Mouse (Mus musculus) inflammation-experienced regulatory T-cells (primary cell): Measurements from ENCODE around the gene Gm30191. TPM values are rescaled to one million over a fixed set of nuclear protein-coding genes. Genes with fewer than 3 reads are reported as not detected.

Source experiments
- polyA plus RNA-seq, 2 experiments: library from polyadenylated mRNA; unstranded; fragments of 100-300 nt; shearing (Covaris generic); gene quantifications; one replicate each; pipeline ENCODE4 v1.2.1; 2017

Gm30191 gene
- not detected for polyA plus RNA-seq

GRCm38 (mm10) chr4:134246719-134247258 lies at the start of gene Gm30191:
Gm30191 (plus strand) TSS chr4:134246935.

DNA sequence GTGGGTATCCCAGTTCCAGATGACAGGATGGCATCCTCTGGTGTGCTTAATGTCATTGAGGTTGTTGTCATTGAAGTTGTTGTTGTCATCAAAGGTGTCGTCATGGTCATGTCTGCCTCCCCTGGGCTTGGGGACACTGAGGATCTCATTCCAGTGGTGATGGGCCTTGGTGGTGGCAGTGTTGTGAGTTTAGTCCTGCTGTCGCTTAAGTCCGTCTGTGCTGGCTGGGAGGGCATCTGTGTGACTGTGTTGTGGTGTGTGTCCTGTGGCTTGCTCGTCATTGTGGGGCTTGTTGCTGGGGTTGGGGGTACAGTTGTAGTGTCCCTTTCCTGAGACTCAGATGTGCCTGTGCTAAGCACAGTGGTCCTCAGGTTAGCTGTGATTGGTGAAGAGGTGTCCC lies 43.8 kb upstream of the Gm30191 start, which contains the start of gene Gm7534:
Gm7534 (minus strand) TSS at position 101 of the 400 bp plus-strand sequence.

DNA sequence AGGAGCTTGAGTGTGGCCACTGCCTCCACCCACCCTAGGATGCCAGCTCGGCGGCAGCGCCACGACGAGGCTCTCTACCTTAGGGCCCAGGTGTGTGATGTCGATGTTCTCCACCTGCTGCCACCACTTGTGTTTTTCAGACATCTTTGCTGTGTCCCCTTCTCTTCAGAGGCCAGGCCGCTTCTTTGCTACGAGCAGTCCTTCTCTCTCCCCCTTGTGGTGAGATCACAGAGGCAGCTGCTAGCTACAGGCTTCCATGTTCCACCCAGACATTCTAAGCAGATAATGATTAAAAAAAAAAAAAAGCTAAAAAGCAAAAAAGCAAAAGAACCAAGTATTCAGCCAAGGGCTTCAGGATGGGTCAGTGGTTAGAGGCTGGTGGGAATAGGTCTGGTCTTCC lies 19.5 kb upstream of the Gm30191 start, which contains the start of gene Catsper4:
Catsper4 (minus strand) TSS at position 190 of the 400 bp plus-strand sequence.

DNA sequence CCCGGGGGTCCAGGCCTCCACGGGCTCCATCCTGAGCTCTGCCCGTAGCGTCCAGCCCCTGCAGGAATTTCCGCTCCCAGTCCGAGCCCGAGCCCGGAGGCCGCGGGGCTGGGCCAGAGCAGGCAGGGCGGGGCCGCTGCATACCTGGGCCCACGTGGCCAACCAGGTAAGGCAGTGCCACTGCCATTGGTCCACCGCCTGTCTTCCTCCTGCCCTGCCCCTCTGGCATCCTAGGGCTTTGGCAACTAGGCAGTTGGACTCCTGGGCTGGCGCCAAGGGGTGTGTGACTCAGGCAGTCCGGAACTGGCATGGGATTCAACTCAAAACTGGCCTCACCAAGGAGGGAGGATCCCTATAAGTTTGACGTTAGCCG lies 8.5 kb upstream of the Gm30191 start, which contains the start of gene Cnksr1:
Cnksr1 (minus strand) TSS at position 121 of the 373 bp plus-strand sequence.

DNA sequence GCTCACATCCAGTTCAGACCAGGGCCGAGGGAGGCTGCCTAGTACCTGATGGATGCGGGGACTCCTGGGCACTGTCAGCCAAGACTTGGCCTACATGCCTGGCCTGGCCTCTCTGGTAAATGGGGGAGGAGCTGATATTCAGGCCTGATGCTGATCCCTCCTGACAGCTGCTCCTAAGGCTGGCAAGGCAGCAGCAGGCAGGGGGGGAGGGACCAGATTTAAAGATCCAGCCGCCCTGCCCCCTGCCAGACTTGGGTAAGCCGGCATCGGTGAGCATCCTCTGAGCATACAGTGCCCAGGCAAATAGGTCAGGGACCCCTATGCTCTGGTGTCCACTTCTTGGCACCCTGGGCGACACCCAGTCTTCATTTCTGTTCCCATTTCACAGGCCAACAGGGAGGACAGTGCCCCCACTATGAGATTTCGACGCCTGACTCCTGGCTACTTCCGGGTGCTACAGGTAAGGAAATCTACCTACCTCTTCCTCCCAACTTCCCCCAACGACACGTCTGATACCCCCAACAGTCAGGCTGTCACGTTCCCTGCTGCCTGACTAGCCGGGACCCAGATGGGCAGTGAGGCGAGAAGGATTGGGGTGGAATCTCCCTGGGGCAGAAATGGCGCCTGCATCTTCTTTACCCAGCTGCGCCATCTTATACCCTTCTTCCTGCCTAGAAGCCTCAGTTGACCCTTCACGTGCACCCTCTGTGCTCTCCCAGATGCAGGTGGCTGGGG lies 3.1 kb upstream of the Gm30191 start, which contains the start of gene E130218I03Rik:
E130218I03Rik (plus strand) TSS at position 147 of the 735 bp plus-strand sequence.

DNA sequence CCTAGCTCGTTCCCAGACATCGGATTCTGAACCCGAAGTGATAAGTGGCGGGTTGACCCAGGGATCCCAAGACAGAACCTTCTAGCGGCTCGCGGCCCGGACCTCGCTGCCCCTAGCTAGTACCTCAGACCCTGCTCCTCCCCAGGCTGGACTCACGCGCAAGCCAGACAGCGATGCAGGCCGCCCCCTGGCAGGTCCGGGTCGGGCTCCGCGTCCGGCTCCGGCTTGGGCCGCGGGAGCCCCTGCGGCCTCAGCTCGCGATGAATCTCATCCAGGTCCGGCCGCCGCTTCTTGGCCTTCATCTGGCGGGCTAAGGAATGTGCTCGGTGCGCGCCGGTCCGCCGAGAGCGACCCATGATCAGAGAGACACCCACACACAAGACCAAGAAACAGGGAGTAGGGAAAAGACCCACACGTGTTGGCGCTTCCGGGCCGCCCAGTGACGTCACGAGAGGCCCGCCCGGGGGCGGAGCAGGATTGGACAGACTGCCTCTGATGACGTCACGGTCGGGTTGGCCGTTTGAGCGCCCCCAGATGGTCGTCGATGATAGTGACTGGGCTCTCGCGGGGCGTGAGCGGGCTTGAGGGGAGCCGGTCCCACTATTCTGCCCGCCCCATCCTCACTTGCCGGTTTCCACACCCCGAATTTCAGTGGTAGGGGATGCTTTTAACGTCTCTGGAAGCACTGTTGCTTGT lies 1.4 kb upstream of the Gm30191 start, which contains the start of gene Zfp593:
Zfp593 (minus strand) TSS at position 445 of the 696 bp plus-strand sequence.

DNA sequence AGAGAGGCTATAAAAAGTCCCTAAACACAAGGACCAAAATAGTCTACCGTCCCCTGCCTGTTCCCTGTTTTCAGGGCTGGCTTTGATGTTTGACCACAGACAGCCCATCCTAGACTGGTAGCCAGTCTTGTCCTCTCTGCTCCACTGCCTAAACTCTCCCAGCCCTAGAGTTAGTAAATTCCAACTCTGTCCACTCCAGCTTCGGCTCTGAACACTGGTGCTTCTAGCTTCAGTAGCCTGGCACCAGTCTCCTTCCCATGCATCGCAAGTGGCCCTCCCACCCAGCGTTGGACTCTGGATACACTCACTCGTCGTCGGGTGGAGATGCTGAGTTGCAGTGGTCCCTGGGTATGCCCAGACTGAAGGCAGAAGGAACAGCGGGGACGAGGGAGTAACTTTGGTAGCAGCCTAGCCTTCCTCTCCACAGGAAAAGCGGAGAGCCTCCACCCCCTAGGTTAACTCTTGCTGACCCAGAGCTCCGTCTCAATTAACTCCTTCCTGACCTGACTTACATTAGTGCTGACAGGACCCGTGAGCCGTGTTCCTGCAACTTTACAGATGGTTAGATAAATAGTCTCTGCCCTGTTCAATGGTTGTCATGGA lies 7.1 kb downstream of the Gm30191 start, which contains the start of gene Grrp1:
Grrp1 (minus strand) TSS at position 385 of the 603 bp plus-strand sequence.

DNA sequence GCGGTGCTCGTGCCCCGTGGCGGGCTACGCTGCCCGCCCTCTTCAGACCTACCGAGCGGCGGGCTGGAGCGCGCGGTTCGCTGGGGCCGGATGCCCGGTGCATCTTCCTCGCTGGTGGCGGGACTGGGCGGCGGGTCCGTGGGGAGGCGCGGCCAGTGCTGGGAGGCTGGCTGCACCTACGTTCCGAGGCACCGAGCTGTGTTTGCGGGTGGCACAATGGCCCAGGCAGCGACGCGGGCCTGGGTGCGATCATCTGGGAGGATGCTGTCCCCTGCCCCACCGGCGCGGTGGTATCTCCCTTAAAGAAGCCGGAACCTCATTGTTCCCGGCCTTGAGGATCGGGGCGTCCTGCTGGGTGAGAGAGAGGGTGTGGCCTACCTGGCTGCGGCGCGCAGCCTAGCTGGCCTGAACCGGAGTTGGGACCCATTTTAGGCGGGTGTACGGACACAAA lies 40.9 kb downstream of the Gm30191 start, which contains the start of gene Pdik1l:
Pdik1l (minus strand) TSS at position 321 of the 451 bp plus-strand sequence.

Other genes with a start within 250 kb of the Gm30191 start
- 10 to 100 TPM; 25.3 to 33.8 TPM for gene Dhdds, start 246.0 kb upstream of the Gm30191 start, polyA plus RNA-seq
- not detected for gene Lin28a, start 228.1 kb upstream of the Gm30191 start, polyA plus RNA-seq
- gene Zfp683, start 193.1 kb upstream of the Gm30191 start, polyA plus RNA-seq: 1 to 10 TPM; 1.4 to 4.9 TPM
- 10 to 100 TPM; 17.9 to 18.0 TPM for gene Crybg2, start 186.1 kb upstream of the Gm30191 start, polyA plus RNA-seq
- 1,000 to 10,000 TPM; 2,589 to 2,801 TPM for gene Cd52, start 151.9 kb upstream of the Gm30191 start, polyA plus RNA-seq
- gene Ubxn11, start 144.4 kb upstream of the Gm30191 start, polyA plus RNA-seq: 10 to 100 TPM; 46.7 to 60.6 TPM
- 1,000 to 10,000 TPM; 1,401 to 1,596 TPM for gene Sh3bgrl3, start 118.1 kb upstream of the Gm30191 start, polyA plus RNA-seq
- gene Cep85, start 59.8 kb upstream of the Gm30191 start, polyA plus RNA-seq: 100 to 1,000 TPM in 1 of 2 experiments, 10 to 100 TPM in 1; 70.5 to 104 TPM
- gene Gm7534, start 43.9 kb upstream of the Gm30191 start, polyA plus RNA-seq: under 1 TPM in 1 of 2 experiments, not detected in 1; 0.32 TPM
- gene Catsper4, start 19.6 kb upstream of the Gm30191 start, polyA plus RNA-seq: not detected
- under 1 TPM in 1 of 2 experiments, not detected in 1; 0.17 TPM for gene Cnksr1, start 8.5 kb upstream of the Gm30191 start, polyA plus RNA-seq
- 1 to 10 TPM; 3.2 to 5.7 TPM for gene E130218I03Rik, start 3.3 kb upstream of the Gm30191 start, polyA plus RNA-seq
- 10 to 100 TPM; 18.4 to 25.6 TPM for gene Zfp593, start 1.3 kb upstream of the Gm30191 start, polyA plus RNA-seq
- under 1 TPM in 1 of 2 experiments, not detected in 1; 0.22 TPM for gene Grrp1, start 7.2 kb downstream of the Gm30191 start, polyA plus RNA-seq
- gene Pdik1l, start 41.0 kb downstream of the Gm30191 start, polyA plus RNA-seq: 10 to 100 TPM; 14.0 to 16.6 TPM
- gene Trim63, start 68.2 kb downstream of the Gm30191 start, polyA plus RNA-seq: 1 to 10 TPM in 1 of 2 experiments, not detected in 1; 1.1 TPM
- under 1 TPM in 1 of 2 experiments, not detected in 1; 0.41 TPM for gene Slc30a2, start 96.2 kb downstream of the Gm30191 start, polyA plus RNA-seq
- 1 to 10 TPM; 1.1 to 1.7 TPM for gene Extl1, start 136.9 kb downstream of the Gm30191 start, polyA plus RNA-seq
- gene Pafah2, start 149.4 kb downstream of the Gm30191 start, polyA plus RNA-seq: 1 to 10 TPM; 1.3 to 2.6 TPM
- gene Stmn1, start 221.4 kb downstream of the Gm30191 start, polyA plus RNA-seq: 10 to 100 TPM; 33.1 to 37.7 TPM
- 10 to 100 TPM; 20.8 to 35.2 TPM for gene Paqr7, start 249.8 kb downstream of the Gm30191 start, polyA plus RNA-seq